Mouse (Mus musculus): ENCODE measurements around the gene Agrp. TPM values are rescaled to one million over a fixed set of nuclear protein-coding genes. Genes with fewer than 3 reads are reported as not detected.

Gene Agrp
- polyA plus RNA-seq, 1 experiment from 2014 or later: not detected

DNA sequence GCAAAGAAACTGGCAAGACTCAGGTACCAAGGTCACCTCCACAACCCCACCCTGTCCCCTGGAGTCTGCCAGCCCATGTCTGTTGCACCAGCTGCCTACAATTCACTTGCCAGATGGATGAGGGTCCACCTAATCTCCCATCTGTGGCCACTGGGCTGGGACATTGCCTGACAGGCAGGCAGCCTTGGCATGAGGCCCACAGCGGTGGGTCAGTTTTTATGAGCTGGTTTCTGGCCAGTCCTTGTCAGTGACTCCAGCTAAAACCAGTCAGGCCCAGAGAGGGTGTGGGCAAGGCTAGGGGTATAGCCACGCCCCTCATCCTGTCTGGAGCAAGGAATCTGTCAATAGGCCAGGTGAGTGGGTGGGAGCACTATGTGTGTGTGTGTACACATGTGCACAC lies 110.1 kb downstream of the Agrp start:
- Histone ChIP-seq H3K4me1 (peaks cover 43% of the 10 kb centered on the region), H3K4me3 (no peak overlapping the region), H3K36me3 (peaks cover 75% of the 10 kb centered on the region), H3K27me3 (replicated peaks) (no peaks in the 10 kb centered on the region), H3K27ac (no peak overlapping the region), H3K4me2 (no peak overlapping the region), H3K9ac (no peak overlapping the region), H3K9me3 (replicated peaks) (no peaks in the 10 kb centered on the region)
- no peak for ATAC-seq
- 67% methylated on average over 2 of the region's 2 CpGs for WGBS (ENCODE audit: insufficient replicate concordance)

DNA sequence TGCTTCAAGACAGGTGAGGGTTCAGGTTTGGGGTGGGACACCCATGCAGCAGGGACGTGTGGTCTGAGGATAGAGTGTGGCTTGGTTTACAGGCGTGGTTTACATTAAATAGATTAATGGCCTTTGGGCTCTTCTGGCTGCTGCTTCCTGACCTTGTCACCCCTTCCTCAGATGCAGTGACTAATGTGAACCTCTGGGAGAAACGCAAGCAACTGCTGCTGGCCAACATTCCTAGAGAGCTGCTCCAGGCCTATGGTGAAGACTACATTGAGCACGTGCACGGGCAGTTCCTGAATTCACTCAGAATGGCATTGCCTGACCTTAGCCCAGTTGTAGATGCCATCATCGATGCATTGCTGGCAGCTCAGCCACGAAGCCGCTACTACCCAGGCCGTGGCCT lies 114.3 kb downstream of the Agrp start:
- Histone ChIP-seq H3K27me3 (replicated peaks) (peaks cover 33% of the 10 kb centered on the region), H3K9ac (no peak overlapping the region), H3K4me3 (no peak overlapping the region), H3K27ac (no peak overlapping the region), H3K36me3 (peaks cover 48% of the 10 kb centered on the region), H3K4me1 (peaks cover 68% of the 10 kb centered on the region), H3K9me3 (replicated peaks) (no peaks in the 10 kb centered on the region), H3K4me2 (no peak overlapping the region)
- no peak for ATAC-seq
- 63% methylated on average over 9 of the region's 9 CpGs for WGBS (ENCODE audit: insufficient replicate concordance)

DNA sequence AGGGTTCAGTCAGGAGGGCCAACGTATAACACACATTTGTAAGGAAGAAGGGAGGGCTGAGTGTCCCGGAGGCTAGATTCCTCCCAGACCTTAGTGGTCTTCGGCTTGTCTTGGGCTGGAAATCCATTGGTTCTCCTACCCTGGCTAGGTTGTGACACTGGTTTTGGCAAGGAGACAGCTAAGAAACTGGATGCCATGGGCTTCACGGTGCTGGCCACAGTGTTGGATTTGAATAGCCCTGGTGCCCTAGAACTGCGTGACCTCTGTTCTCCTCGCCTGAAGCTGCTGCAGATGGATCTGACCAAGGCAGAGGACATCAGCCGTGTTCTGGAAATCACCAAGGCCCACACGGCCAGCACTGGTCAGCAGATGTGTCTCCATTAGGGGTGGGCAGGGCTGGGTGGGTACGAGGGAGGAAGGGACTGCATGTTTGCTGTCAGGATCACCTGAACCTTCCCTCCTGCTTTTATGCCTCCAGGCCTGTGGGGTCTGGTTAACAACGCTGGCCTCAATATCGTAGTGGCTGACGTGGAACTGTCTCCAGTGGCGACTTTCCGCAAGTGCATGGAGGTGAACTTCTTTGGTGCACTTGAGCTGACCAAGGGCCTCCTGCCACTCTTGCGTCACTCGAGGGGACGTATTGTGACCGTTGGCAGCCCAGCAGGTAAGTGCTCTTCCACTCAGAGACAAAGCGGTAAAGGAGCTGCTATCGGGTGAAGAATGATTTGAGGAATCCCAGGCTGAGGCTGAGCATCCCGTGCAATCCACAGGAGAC lies 115.0 kb downstream of the Agrp start:
- Histone ChIP-seq H3K4me3 (no peak overlapping the region), H3K27me3 (replicated peaks) (peaks cover 40% of the 10 kb centered on the region), H3K9ac (no peak overlapping the region), H3K9me3 (replicated peaks) (no peaks in the 10 kb centered on the region), H3K4me2 (0 out of 2 replicates have a peak overlapping the region, but pooled peaks have one; percentile 100), H3K27ac (peak overlapping the region; percentile 28; the same call in 1 of the 2 replicates), H3K4me1 (peaks cover 69% of the 10 kb centered on the region), H3K36me3 (peaks cover 41% of the 10 kb centered on the region)
- ATAC-seq: no peak
- 81% methylated on average over 21 of the region's 21 CpGs for WGBS (ENCODE audit: insufficient replicate concordance)

DNA sequence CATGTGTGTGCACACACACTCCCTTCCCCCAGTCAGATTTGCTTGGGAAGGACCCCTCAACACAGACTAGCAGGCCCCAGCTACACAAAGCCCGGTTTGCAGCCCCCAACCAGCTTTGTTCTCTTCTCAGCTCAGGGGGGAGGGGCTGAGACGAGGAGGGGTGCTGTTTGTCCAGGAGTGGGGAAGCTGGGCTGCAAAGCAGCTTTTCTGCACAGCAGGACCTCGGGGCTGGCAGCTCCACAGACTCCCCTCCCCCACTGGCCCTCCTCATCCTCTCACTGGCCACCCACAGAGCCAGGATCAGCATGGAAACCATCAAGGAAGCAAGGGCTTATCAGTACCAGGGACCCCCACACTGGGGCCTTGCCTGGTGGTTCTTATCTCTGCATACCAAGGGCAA lies 116.1 kb downstream of the Agrp start:
- WGBS (ENCODE audit: insufficient replicate concordance): 8% methylated on average over 3 of the region's 3 CpGs
- Histone ChIP-seq H3K9ac (no peak overlapping the region), H3K27me3 (replicated peaks) (peaks cover 52% of the 10 kb centered on the region), H3K4me1 (peaks cover 69% of the 10 kb centered on the region), H3K9me3 (replicated peaks) (no peaks in the 10 kb centered on the region), H3K27ac (peak overlapping the region; percentile 29; the same call in 1 of the 2 replicates), H3K4me2 (peak overlapping the region; percentile 100), H3K36me3 (peaks cover 38% of the 10 kb centered on the region), H3K4me3 (no peak overlapping the region)
- ATAC-seq: peak; percentile 38; the same call in 1 of the 2 replicates

DNA sequence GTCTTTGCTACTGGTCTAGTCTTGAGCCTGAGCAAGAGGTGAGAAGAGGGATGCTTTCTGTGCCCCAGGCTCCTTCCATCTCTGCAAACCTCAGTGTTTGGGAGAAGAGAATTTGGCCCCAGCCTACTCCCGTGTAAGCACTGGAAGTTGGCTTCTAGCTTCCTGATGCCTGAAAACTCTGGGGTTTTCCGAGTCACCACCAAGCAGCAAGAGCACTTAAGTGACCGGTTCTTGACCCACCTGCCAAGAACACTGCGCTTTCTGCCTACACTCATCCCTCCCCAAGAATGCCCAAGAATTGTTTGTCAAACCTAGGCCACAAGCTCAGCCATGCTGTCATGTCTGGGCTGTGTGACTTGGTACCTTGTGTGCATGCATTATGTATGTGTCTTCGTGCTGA lies 116.7 kb downstream of the Agrp start:
- Histone ChIP-seq H3K36me3 (peaks cover 36% of the 10 kb centered on the region), H3K4me2 (peak overlapping the region; percentile 100), H3K9me3 (replicated peaks) (no peaks in the 10 kb centered on the region), H3K4me3 (no peak overlapping the region), H3K27ac (peak overlapping the region; percentile 29; the same call in 1 of the 2 replicates), H3K4me1 (peaks cover 74% of the 10 kb centered on the region), H3K27me3 (replicated peaks) (peaks cover 56% of the 10 kb centered on the region), H3K9ac (no peak overlapping the region)
- 56% methylated on average over 5 of the region's 5 CpGs for WGBS (ENCODE audit: insufficient replicate concordance)
- ATAC-seq: no peak

DNA sequence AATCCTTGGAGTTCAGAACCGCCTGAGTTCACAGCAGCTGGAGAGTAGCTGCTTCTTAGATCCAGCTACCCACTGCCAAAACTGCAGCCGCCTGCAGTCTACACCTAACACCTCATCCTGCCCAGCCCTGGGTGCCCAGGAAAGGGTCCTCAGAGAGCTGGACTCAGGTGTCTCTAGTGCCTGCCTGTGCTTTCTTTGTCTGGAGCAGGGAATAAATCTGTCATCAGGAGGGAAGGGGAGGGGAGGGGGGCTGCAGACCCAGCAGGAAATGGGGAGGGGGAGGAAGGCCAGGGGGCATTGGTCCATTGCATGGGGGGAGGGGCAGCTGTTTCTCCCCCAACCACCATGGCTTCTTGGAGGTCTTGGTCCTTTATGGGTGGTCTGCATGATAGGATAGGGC lies 117.6 kb downstream of the Agrp start:
- Histone ChIP-seq H3K27me3 (replicated peaks) (peaks cover 65% of the 10 kb centered on the region), H3K36me3 (peaks cover 27% of the 10 kb centered on the region), H3K9me3 (replicated peaks) (no peaks in the 10 kb centered on the region), H3K9ac (peak overlapping the region; percentile 71; the same call in 1 of the 2 replicates), H3K4me3 (peak overlapping the region; percentile 67), H3K4me2 (peak overlapping the region; percentile 100), H3K27ac (no peak overlapping the region), H3K4me1 (peaks cover 74% of the 10 kb centered on the region)
- WGBS (ENCODE audit: insufficient replicate concordance): 8% methylated on average over 2 of the region's 2 CpGs
- no peak for ATAC-seq

DNA sequence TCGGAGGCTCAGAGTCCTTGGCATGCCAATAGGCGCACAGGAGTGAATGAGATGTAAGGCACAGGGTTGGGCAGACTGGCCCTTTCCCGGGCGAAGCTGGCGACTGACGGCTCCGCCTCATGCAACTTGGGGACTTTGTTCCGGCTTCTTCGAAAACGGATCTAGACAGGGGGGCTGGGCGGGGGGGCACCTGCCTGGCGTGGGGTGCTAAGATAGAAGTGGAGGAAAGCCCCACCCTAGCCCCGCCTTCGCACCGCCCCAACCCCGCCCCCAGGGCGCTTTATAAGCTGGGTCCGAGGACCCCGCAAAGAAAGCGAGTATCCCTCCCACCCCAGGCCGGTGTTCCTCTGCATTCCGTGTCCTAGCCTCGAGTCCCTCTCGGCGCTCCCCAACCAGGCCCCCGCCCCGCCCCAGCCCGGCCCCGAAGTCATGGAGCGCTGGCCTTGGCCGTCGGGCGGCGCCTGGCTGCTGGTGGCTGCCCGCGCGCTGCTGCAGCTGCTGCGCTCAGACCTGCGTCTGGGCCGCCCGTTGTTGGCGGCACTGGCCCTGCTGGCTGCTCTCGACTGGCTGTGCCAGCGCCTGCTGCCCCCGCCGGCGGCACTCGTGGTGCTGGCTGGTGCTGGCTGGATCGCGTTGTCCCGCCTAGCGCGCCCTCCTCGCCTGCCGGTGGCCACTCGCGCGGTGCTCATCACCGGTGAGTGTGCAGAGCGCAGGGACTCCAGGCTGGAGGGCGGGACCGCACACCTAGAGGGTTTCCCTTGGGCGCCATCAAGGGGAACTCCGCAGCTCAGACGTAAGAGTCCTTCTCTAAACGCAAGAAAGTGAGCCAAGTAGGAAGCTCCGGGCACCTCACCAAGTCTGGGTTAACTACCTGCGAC lies 118.5 kb downstream of the Agrp start, which contains the start of gene Hsd11b2:
TSS of gene Hsd11b2 (plus strand) at position 320 of the 878 bp plus-strand sequence.
- H3K4me3 ChIP-seq: peak within 1 kb of the TSS; percentile 67
- H3K27ac ChIP-seq: peak within 1 kb of the TSS; percentile 38; the same call in 1 of the 2 replicates
- 2% methylated on average over 68 of the region's 68 CpGs for WGBS (ENCODE audit: insufficient replicate concordance)
- peaks cover 18% of the 10 kb centered on the region for H3K36me3 ChIP-seq
- H3K4me1 ChIP-seq: peaks cover 71% of the 10 kb centered on the region
- peak within 1 kb of the TSS; percentile 71 for H3K9ac ChIP-seq
- no peaks in the 10 kb centered on the region for H3K9me3 ChIP-seq (replicated peaks)
- peak within 1 kb of the TSS; percentile 100 for H3K4me2 ChIP-seq
- peaks cover 71% of the 10 kb centered on the region for H3K27me3 ChIP-seq (replicated peaks)
- ATAC-seq: peak; percentile 75

DNA sequence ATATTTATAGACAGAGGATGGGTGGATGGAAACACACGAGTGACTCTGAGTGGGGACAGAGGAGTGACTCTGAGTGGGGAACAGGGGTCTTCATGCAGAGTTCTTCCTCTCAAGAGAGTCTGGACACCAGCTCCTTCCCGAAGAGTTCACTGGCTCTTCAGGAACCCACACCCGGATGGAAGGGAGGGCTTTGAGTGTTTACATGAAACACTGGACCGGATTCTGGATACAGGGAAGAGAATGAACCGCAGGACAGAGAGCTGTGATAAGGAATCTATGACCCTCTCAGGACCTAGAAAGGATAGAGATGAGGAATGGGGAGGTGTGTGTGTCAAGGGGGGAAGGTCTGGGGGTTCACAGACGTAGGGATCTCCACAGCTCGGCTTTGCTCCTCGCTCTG lies 119.8 kb downstream of the Agrp start:
- Histone ChIP-seq H3K4me3 (no peak overlapping the region), H3K36me3 (peaks cover 5% of the 10 kb centered on the region), H3K27ac (no peak overlapping the region), H3K9ac (no peak overlapping the region), H3K9me3 (replicated peaks) (no peaks in the 10 kb centered on the region), H3K27me3 (replicated peaks) (peaks cover 71% of the 10 kb centered on the region), H3K4me2 (peak overlapping the region; percentile 100; the same call in 1 of the 2 replicates), H3K4me1 (peaks cover 57% of the 10 kb centered on the region)
- WGBS (ENCODE audit: insufficient replicate concordance): 28% methylated on average over 8 of the region's 8 CpGs
- ATAC-seq: no peak

MicroRNAs encoded within 50 kb of the gene (microRNA counts, 519-probe panel; counts per million panel counts)
- microRNA mmu-miR-1966: 2,886 counts per million, percentile 72 among the panel's probes with 10 or more counts

Small RNA genes lying within 50 kb of the gene (microRNA-seq; reads per million reads assigned to microRNA genes)
- not detected for gene Mir1966

Other genes with a start within 250 kb of the Agrp start
- gene Kctd19, start 223.9 kb downstream of the Agrp start, polyA plus RNA-seq (2016; fragmentation: Nextera tagmentation; extraction: Ambion mirVana): not detected in 2 replicates
- 0.07 and 0.18 TPM in 2 replicates for gene Lrrc36, start 223.8 kb downstream of the Agrp start, polyA plus RNA-seq (2016; fragmentation: Nextera tagmentation; extraction: Ambion mirVana)
- gene Tppp3, start 165.9 kb downstream of the Agrp start, polyA plus RNA-seq (2016; fragmentation: Nextera tagmentation; extraction: Ambion mirVana): 1.2 and 1.4 TPM in 2 replicates
- gene Zdhhc1, start 140.5 kb downstream of the Agrp start, polyA plus RNA-seq (2016; fragmentation: Nextera tagmentation; extraction: Ambion mirVana): 4.0 and 4.6 TPM in 2 replicates
- gene Hsd11b2, start 118.6 kb downstream of the Agrp start, polyA plus RNA-seq (2016; fragmentation: Nextera tagmentation; extraction: Ambion mirVana): 6.0 and 6.7 TPM in 2 replicates
- 47.2 and 51.0 TPM in 2 replicates for gene Atp6v0d1, start 71.3 kb downstream of the Agrp start, polyA plus RNA-seq (2016; fragmentation: Nextera tagmentation; extraction: Ambion mirVana)
- gene Ripor1, start 32.1 kb downstream of the Agrp start, polyA plus RNA-seq (2016; fragmentation: Nextera tagmentation; extraction: Ambion mirVana): 14.1 and 14.5 TPM in 2 replicates
- gene Ctcf, start 825 bp downstream of the Agrp start, polyA plus RNA-seq (2016; fragmentation: Nextera tagmentation; extraction: Ambion mirVana): 89.0 and 93.5 TPM in 2 replicates
- gene Carmil2, start 48.9 kb upstream of the Agrp start, polyA plus RNA-seq (2016; fragmentation: Nextera tagmentation; extraction: Ambion mirVana): 0.86 TPM in 2 replicates
- gene Acd, start 63.7 kb upstream of the Agrp start, polyA plus RNA-seq (2016; fragmentation: Nextera tagmentation; extraction: Ambion mirVana): 32.3 and 34.1 TPM in 2 replicates
- 9.2 and 10.8 TPM in 2 replicates for gene Pard6a, start 63.8 kb upstream of the Agrp start, polyA plus RNA-seq (2016; fragmentation: Nextera tagmentation; extraction: Ambion mirVana)
- 0.23 TPM in 1 of 2 replicates, not detected in the other for gene 4933405L10Rik, start 70.3 kb upstream of the Agrp start, polyA plus RNA-seq (2016; fragmentation: Nextera tagmentation; extraction: Ambion mirVana)
- 11.2 and 12.4 TPM in 2 replicates for gene Enkd1, start 70.8 kb upstream of the Agrp start, polyA plus RNA-seq (2016; fragmentation: Nextera tagmentation; extraction: Ambion mirVana)
- gene Gfod2, start 121.3 kb upstream of the Agrp start, polyA plus RNA-seq (2016; fragmentation: Nextera tagmentation; extraction: Ambion mirVana): 4.5 and 5.1 TPM in 2 replicates
- 37.7 and 37.8 TPM in 2 replicates for gene Ranbp10, start 190.0 kb upstream of the Agrp start, polyA plus RNA-seq (2016; fragmentation: Nextera tagmentation; extraction: Ambion mirVana)
- 0.12 and 0.19 TPM in 2 replicates for gene Tsnaxip1, start 190.3 kb upstream of the Agrp start, polyA plus RNA-seq (2016; fragmentation: Nextera tagmentation; extraction: Ambion mirVana)
- gene Cenpt, start 215.9 kb upstream of the Agrp start, polyA plus RNA-seq (2016; fragmentation: Nextera tagmentation; extraction: Ambion mirVana): 29.0 and 29.2 TPM in 2 replicates
- gene Thap11, start 217.7 kb upstream of the Agrp start, polyA plus RNA-seq (2016; fragmentation: Nextera tagmentation; extraction: Ambion mirVana): 53.0 and 53.2 TPM in 2 replicates
- 180 and 183 TPM in 2 replicates for gene Nutf2, start 223.2 kb upstream of the Agrp start, polyA plus RNA-seq (2016; fragmentation: Nextera tagmentation; extraction: Ambion mirVana)
- gene Edc4, start 243.5 kb upstream of the Agrp start, polyA plus RNA-seq (2016; fragmentation: Nextera tagmentation; extraction: Ambion mirVana): 30.1 and 30.9 TPM in 2 replicates